Mouse (Mus musculus) hematopoietic multipotent progenitor cell, adult 10-12 weeks (in vitro differentiated cells): ENCODE measurements around the gene Ssc5d. TPM values are rescaled to one million over a fixed set of nuclear protein-coding genes. Genes with fewer than 3 reads are reported as not detected.

ENCODE experiments used
- polyA plus RNA-seq: library from polyadenylated mRNA; stranded (reverse); fragments of >175 nt; gene quantifications from 2 replicates; pipeline ENCODE4 v1.2.3, GENCODE M21; 2012; ENCODE audit warnings: low replicate concordance

The Ssc5d gene
- 0.11 and 0.21 TPM in 2 replicates for polyA plus RNA-seq

DNA sequence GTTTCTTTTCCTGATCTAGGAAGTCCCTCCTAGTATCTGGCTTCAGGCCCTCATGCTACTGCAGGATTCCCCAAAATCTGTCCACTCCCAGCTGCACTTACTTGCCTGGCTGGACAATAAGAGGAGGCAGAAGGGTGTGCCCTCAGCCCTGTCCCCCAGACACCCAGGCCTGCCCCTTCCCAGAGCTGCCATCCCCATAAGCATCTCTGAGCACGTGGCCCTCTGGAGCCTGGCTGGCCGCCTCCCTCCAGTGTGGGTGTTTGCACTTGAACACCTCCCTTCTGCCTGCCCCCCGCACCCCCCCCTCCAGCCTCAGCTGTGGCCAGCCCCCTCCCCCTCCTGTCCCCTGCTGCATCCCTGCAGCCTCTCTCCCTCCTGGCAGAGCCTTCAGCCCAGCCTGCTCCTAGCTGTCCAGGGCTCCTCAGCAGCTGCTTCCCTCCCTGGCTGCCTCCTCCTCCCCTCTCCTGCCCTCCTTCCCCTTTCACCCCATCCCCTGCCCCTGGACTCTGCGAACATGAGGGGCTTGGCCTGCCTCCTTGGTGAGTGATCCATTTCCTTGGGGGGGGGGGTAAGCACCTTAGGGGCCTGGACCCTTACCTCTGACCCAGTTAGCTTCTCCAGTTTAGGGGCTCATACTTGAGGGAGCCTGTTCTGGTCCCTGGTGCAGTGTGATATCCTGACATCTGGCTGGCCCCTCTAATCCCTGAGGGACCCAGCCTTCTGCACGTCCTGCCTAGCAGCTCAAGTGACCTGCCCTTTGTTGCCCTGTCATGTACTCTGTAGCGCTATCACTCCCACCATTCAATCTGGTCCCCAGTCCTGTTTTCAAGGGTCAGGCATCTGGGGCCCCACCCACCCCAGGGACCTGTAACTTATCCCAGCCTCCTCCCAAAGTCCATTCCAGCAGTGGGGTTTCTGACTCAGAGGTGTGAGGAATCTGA is at the start of gene Ssc5d:
Gene Ssc5d, plus strand, starts transcription at position 345 of the 941 bp plus-strand sequence.

DNA sequence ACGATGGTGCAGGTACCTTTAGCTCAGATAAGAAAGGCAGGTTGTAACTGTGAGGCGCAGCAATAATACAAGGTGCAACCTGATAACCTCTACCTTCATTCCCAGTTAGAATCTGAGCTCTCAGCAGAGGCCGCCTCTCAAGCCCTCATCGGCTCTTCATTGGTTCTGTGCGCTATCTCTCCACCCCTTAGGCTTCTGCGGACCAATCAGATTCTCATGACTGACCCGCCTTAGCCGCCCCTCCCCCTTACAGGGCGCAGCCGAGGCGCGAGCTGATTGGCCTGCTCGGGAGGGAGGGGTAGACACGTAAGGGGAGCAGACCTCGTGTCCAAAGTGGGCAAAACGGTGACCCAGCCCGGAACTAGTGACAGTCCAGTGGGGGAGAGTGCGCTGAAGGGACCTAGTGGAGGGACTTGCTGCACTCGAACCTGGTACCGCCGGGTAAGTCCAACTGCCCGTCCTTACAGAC is 48.8 kb upstream of the Ssc5d start, which contains the start of gene Isoc2a:
Gene Isoc2a, plus strand, starts transcription at position 401 of the 469 bp plus-strand sequence.

DNA sequence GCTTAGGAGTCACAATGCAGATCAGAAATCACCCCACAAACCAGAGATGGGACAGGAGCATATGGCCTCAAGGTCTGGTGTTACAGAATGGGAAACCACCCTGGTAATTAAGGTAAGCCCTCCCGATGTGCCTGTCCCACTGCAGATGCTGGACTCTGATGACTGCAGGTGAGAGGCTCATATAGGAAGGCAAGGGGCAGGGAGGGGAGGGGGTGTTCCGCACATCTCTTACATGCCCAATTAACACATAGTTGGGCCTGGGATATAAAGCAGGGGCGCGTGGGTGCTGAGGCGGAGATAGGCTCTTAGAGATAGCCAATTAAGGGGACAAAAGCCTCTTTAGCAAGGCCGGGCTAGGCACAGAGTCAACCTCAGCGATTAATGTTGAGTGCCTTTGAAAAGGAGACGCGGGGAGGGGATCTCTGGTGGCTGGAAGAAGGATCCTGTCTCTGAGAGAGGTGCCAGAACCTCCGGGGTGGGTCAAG is 19.1 kb upstream of the Ssc5d start, which contains the start of gene Gm36210:
Gene Gm36210, minus strand, starts transcription at position 51 of the 485 bp plus-strand sequence.

DNA sequence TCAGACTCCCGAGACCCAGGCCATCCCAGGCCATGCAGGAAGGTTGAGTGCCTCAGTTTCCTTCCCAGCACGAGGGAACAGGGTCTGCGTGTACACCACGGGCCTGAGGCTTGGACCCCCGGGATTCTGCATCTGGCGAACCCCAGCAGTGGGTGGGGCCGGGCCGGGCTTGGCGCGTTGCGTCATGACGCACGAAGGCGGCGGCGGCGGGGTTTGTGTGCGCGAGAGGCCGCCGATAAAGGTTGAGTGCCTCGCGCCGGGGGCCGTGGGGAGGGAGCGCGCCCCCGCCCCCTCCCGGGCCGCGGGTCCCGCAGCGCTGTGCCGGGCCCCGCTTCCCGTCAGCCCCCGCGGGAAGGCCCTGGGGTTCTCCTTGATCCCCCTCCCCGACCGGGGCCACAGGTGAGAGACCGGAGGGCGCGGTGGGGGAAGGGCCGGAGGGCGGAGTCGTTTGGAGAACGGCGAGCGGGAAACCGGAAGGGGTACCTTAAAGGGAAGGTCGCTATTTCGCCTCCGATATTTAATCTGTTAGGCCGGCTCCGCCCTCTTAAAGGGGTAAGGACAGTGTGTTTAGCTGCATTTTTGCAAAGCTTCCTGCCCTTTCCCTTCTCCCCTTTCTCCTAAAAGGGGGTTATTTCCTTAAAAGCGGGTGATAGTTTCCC is 10.4 kb upstream of the Ssc5d start, which contains the start of gene Zfp628:
Gene Zfp628, plus strand, starts transcription at position 211 of the 659 bp plus-strand sequence.

DNA sequence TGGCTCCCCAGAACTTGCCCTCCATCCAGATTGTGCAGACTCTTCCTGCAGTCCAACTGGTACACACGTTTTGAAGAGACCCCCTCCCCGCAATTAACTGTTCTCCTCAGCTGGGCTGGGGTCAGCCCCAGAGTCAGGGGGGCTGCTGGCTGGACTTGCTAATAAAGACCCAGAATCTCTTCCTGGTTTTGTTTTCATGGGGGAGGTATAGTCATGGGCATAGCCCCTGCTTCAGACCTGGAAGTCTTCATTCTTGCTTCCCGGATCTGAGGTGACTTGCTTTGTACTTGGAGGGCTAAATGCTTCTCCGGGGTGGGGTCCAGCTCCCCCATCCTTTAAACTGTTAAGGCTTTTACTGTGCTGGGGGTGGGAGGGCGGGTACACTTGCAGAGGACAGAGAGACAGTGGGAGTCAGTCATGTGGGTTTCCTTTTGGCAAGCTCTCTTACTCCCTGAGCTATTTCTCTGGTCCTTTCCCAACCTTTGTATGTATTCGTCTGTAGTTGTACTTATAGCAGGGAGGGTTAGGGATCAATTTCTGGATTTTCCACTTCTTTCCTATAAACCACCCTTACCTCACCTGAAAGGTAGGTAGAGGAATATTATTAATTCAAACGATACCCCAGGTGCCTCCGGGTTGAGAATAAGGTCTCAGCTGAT is 3.6 kb upstream of the Ssc5d start, which contains the start of gene Nat14:
Gene Nat14, plus strand, starts transcription at position 205 of the 659 bp plus-strand sequence.

DNA sequence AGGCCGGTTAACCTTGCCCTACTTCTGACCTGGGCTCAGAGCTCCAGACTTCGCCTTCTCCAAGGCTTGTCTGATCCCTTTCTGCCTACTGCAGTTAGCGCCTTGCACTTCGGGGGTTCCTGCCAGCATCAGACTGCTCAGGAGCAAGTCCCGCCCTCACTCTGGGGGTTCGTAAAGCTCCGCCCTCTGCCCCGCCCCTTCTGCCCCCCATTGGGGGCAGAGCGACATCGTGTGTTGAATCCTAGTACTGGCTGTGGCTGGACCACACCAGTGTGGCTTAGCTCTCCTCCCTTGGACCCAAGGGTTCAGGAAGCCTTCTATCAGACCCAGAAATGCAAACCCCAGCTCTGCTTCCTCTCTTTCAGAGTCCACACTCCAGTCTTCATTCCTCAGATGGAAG is 38.7 kb downstream of the Ssc5d start, which contains the start of gene Sbk2:
Gene Sbk2, minus strand, starts transcription at position 135 of the 400 bp plus-strand sequence.

DNA sequence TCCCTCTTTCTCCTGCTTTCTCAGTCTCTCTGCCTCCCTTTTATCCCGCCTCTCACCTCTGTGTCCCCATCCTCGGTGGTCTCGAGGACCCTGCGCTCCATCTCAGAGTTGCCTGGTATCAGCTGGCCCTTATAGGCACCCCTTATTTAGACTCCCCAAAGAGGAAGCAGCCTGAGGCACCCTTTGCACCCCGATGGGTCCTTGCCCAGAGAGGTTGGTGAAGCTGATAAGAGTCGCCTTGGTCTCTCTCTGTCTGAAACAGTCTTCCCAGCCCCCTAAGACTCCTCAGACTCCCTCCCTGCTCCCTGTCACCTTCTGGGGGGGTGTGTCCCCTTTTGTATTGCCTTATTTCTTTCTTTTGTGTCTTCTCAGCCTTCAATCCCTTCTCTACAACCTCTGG is 45.5 kb downstream of the Ssc5d start, which contains the start of gene Sbk3:
Gene Sbk3, minus strand, starts transcription at position 101 of the 400 bp plus-strand sequence.

Other genes starting within 250 kb of the Ssc5d start
- gene Hspbp1, start 240.7 kb upstream of the Ssc5d start, polyA plus RNA-seq = 70.2 and 112 TPM in 2 replicates
- gene Brsk1, start 235.2 kb upstream of the Ssc5d start, polyA plus RNA-seq = 0.12 and 0.15 TPM in 2 replicates
- 1.00 and 1.3 TPM in 2 replicates for gene Tmem150b, start 200.5 kb upstream of the Ssc5d start, polyA plus RNA-seq
- 141 and 389 TPM in 2 replicates for gene Kmt5c, start 185.7 kb upstream of the Ssc5d start, polyA plus RNA-seq
- gene Cox6b2, start 172.7 kb upstream of the Ssc5d start, polyA plus RNA-seq = 6.8 and 13.1 TPM in 2 replicates
- not detected in 2 replicates for gene Fam71e2, start 154.5 kb upstream of the Ssc5d start, polyA plus RNA-seq
- 0.09 TPM in 1 of 2 replicates, not detected in the other for gene Il11, start 142.9 kb upstream of the Ssc5d start, polyA plus RNA-seq
- not detected in 2 replicates for gene Tmem190, start 142.8 kb upstream of the Ssc5d start, polyA plus RNA-seq
- gene Tmem238, start 136.1 kb upstream of the Ssc5d start, polyA plus RNA-seq = 22.8 and 58.3 TPM in 2 replicates
- 2,892 and 4,049 TPM in 2 replicates for gene Rpl28, start 132.9 kb upstream of the Ssc5d start, polyA plus RNA-seq
- 104 and 125 TPM in 2 replicates for gene Ube2s, start 113.2 kb upstream of the Ssc5d start, polyA plus RNA-seq
- gene Shisa7, start 81.1 kb upstream of the Ssc5d start, polyA plus RNA-seq = 0.09 and 1.7 TPM in 2 replicates
- 1.5 and 1.6 TPM in 2 replicates for gene Isoc2b, start 55.5 kb upstream of the Ssc5d start, polyA plus RNA-seq
- 3.7 and 21.0 TPM in 2 replicates for gene Isoc2a, start 48.6 kb upstream of the Ssc5d start, polyA plus RNA-seq
- 0.17 TPM in 1 of 2 replicates, not detected in the other for gene Gm36210, start 19.3 kb upstream of the Ssc5d start, polyA plus RNA-seq
- 49.2 and 81.2 TPM in 2 replicates for gene Zfp628, start 10.6 kb upstream of the Ssc5d start, polyA plus RNA-seq
- gene Nat14, start 3.8 kb upstream of the Ssc5d start, polyA plus RNA-seq = 1.9 and 3.5 TPM in 2 replicates
- gene Sbk2, start 38.6 kb downstream of the Ssc5d start, polyA plus RNA-seq = 0.25 and 0.81 TPM in 2 replicates
- gene Sbk3, start 45.4 kb downstream of the Ssc5d start, polyA plus RNA-seq = not detected in 2 replicates
- 57.7 and 140 TPM in 2 replicates for gene Zfp579, start 70.4 kb downstream of the Ssc5d start, polyA plus RNA-seq
- 60.5 and 72.3 TPM in 2 replicates for gene Zfp524, start 88.6 kb downstream of the Ssc5d start, polyA plus RNA-seq
- 31.6 and 47.8 TPM in 2 replicates for gene Fiz1, start 88.9 kb downstream of the Ssc5d start, polyA plus RNA-seq
- gene Gm44973, start 89.7 kb downstream of the Ssc5d start, polyA plus RNA-seq = 55.5 TPM in 1 of 2 replicates, not detected in the other
- 97.4 and 264 TPM in 2 replicates for gene Zfp865, start 94.6 kb downstream of the Ssc5d start, polyA plus RNA-seq
- 0.99 and 2.0 TPM in 2 replicates for gene Ccdc106, start 94.8 kb downstream of the Ssc5d start, polyA plus RNA-seq
- gene 4632433K11Rik, start 108.3 kb downstream of the Ssc5d start, polyA plus RNA-seq = not detected in 2 replicates
- gene Zfp784, start 112.7 kb downstream of the Ssc5d start, polyA plus RNA-seq = 4.2 and 6.3 TPM in 2 replicates
- 27.8 and 63.8 TPM in 2 replicates for gene Zfp580, start 125.8 kb downstream of the Ssc5d start, polyA plus RNA-seq
- 344 and 667 TPM in 2 replicates for gene U2af2, start 136.4 kb downstream of the Ssc5d start, polyA plus RNA-seq
- gene Epn1, start 154.4 kb downstream of the Ssc5d start, polyA plus RNA-seq = 685 and 1,033 TPM in 2 replicates
- gene Rfpl4, start 191.2 kb downstream of the Ssc5d start, polyA plus RNA-seq = not detected in 2 replicates
- 0.20 and 0.23 TPM in 2 replicates for gene Rasl2-9, start 200.2 kb downstream of the Ssc5d start, polyA plus RNA-seq
- gene Vmn1r55, start 223.9 kb downstream of the Ssc5d start, polyA plus RNA-seq = not detected in 2 replicates